Mouse (Mus musculus): ENCODE data around the gene Foxp1. TPM values are rescaled to one million over a fixed set of nuclear protein-coding genes. Genes with fewer than 3 reads are reported as not detected.

Foxp1 gene
- polyA plus RNA-seq, 1 experiment from 2014 or later, result 107 TPM

DNA sequence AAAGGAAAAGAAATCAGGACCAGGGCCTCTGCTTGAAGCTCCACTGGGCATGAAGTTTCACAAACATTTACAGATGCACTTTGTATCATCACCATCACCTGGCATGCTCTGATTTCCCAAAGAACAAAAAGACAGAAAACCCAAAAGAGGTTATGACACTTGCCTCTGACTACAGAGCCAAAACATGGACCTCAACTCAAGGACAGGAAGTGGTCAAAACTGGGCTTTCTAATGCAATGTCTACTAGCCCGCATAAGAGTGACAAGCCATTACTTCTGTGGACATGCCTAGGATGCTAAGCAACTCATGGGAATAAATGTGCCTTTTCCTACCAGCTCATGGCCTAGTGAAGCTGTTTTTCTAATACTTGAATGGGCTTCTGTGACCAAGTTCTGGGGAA, 526.2 kb downstream of the Foxp1 start:
- H3K27me3 ChIP-seq (replicated peaks; ENCODE audit: low read depth, poor library complexity, severe bottlenecking), result no peaks in the 10 kb centered on the region
- DNase-seq (ENCODE audit: low spot score), result no peak
- no peaks in the 10 kb centered on the region for H3K9me3 ChIP-seq
- peaks cover 26% of the 10 kb centered on the region for H3K36me3 ChIP-seq (replicated peaks)
- H3K4me3 ChIP-seq, result no peak overlapping the region
- peaks cover 37% of the 10 kb centered on the region for H3K4me1 ChIP-seq
- 88% methylated on average over 1 of the region's 1 CpGs for WGBS
- H3K27ac ChIP-seq (replicated peaks), result no peak overlapping the region

GRCm38 (mm10) chr6:98995681-98996080, 526.8 kb downstream of the Foxp1 start:
- WGBS, result 84% methylated on average over 4 of the region's 4 CpGs
- Histone ChIP-seq H3K27me3 (replicated peaks; ENCODE audit: low read depth, poor library complexity, severe bottlenecking) (no peaks in the 10 kb centered on the region), H3K4me1 (peaks cover 37% of the 10 kb centered on the region), H3K36me3 (replicated peaks) (peaks cover 20% of the 10 kb centered on the region), H3K9me3 (no peaks in the 10 kb centered on the region), H3K4me3 (no peak overlapping the region), H3K27ac (replicated peaks) (no peak overlapping the region)
- DNase-seq (ENCODE audit: low spot score), result no peak

DNA sequence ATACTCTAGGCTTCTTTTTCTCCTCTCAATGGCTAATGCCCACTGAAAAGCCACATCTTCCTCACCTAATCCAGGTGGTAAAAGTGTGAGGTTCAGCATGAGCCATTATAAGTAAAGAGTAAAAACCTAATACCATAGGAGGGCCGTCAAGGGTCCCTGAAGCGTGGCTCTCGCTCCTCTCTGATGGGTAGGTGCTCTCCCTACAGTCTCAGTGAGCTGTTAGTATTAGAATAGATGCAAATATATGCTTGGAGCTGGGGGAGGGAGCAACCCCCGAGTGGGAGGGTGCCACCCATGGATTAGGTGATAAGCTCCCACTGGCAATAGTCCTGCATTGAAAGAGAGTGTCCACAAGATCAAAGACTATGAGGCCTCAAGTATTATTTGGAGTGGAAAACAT, 527.6 kb downstream of the Foxp1 start:
- H3K4me1 ChIP-seq, result peaks cover 34% of the 10 kb centered on the region
- H3K27ac ChIP-seq (replicated peaks), result no peak overlapping the region
- WGBS, result 90% methylated on average over 4 of the region's 4 CpGs
- H3K4me3 ChIP-seq, result no peak overlapping the region
- peaks cover 14% of the 10 kb centered on the region for H3K36me3 ChIP-seq (replicated peaks)
- no peaks in the 10 kb centered on the region for H3K27me3 ChIP-seq (replicated peaks; ENCODE audit: low read depth, poor library complexity, severe bottlenecking)
- H3K9me3 ChIP-seq, result no peaks in the 10 kb centered on the region
- DNase-seq (ENCODE audit: low spot score), result no peak

- 81% methylated on average over 21 of the region's 21 CpGs for WGBS
- Histone ChIP-seq H3K9me3 (no peaks in the 10 kb centered on the region), H3K4me3 (no peak overlapping the region), H3K36me3 (replicated peaks) (peaks cover 14% of the 10 kb centered on the region), H3K27ac (replicated peaks) (no peak overlapping the region), H3K27me3 (replicated peaks; ENCODE audit: low read depth, poor library complexity, severe bottlenecking) (no peaks in the 10 kb centered on the region), H3K4me1 (peaks cover 32% of the 10 kb centered on the region)
- DNase-seq (ENCODE audit: low spot score), result no peak
Observed at GRCm38 (mm10) chr6:98994104-98994787, 528.3 kb downstream of the Foxp1 start.

DNA sequence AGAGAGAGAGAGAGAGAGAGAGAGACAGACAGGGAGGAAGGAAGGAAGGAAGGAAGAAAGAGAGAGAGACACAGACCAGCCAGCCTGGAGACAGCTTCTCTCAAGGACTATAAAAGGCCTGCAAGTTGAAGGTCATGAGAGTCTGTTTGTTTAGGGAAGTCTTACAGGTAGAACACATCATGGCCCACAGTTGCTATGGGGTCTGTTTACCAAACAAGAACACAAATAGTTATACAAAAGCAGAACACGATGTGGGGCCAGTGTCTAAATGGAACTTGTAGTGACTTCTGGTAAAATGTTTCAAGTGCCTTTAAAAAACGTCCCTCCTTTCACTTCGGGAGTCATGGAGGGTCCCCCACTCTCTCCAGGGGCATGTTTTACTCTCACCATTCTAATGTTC, 529.3 kb downstream of the Foxp1 start:
- 79% methylated on average over 3 of the region's 3 CpGs for WGBS
- DNase-seq (ENCODE audit: low spot score), result no peak
- no peaks in the 10 kb centered on the region for H3K9me3 ChIP-seq
- peaks cover 31% of the 10 kb centered on the region for H3K4me1 ChIP-seq
- no peak overlapping the region for H3K4me3 ChIP-seq
- no peaks in the 10 kb centered on the region for H3K27me3 ChIP-seq (replicated peaks; ENCODE audit: low read depth, poor library complexity, severe bottlenecking)
- no peak overlapping the region for H3K27ac ChIP-seq (replicated peaks)
- H3K36me3 ChIP-seq (replicated peaks), result peaks cover 9% of the 10 kb centered on the region

- WGBS, result 90% methylated on average over 7 of the region's 7 CpGs
- H3K36me3 ChIP-seq (replicated peaks), result peaks cover 9% of the 10 kb centered on the region
Observed at GRCm38 (mm10) chr6:98992772-98993147, 529.8 kb downstream of the Foxp1 start.

DNA sequence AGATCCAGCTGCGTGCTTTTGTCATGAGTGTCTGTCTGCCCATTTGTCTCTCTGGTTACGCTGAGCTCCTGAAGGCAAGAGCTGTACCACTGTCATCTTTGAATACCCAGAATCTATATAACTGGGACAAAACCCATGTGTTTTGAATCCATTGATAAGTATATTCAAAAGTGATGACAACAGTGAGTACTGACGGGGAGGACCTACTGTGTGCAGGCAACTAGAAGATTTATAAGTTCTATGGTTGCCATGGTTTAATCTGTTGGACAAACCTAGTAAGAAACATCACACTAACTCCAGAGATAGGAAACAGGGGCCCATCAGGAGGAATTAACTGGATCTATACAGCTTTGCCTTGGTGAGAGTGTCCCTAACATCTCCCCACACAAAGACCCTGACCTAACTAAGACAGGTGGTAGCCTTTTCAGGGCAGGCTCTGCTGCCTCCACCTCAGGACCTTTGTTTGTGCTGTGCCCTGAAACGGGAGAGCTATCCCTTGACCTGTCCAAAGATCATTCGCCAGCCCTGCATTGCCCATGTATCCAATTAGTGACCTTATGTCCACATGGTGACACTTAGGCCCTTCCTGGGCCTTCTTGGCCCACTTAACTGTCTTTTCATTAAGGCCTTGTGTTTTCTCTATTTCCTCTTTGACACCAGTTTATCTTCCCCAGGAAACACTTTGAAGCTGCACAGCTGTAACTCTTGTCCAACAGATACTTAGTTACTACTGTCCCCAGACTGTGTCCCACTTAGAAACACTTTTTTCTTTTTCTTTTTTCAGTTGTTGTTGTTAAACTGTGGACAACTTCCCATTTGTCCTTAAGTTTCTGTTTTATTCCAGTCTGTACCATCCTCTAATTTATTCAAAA, 530.4 kb downstream of the Foxp1 start:
- H3K27ac ChIP-seq (replicated peaks), result no peak overlapping the region
- no peaks in the 10 kb centered on the region for H3K9me3 ChIP-seq
- H3K36me3 ChIP-seq (replicated peaks), result peaks cover 11% of the 10 kb centered on the region; the same call in 1 of the 2 replicates
- no peak overlapping the region for H3K4me3 ChIP-seq
- DNase-seq (ENCODE audit: low spot score), result no peak
- no peaks in the 10 kb centered on the region for H3K27me3 ChIP-seq (replicated peaks; ENCODE audit: low read depth, poor library complexity, severe bottlenecking)
- peaks cover 31% of the 10 kb centered on the region for H3K4me1 ChIP-seq
- 81% methylated on average over 5 of the region's 5 CpGs for WGBS

More at GRCm38 (mm10) chr6:98992772-98993147, 529.8 kb downstream of the Foxp1 start:
- peaks cover 31% of the 10 kb centered on the region for H3K4me1 ChIP-seq
- no peaks in the 10 kb centered on the region for H3K9me3 ChIP-seq
- no peak overlapping the region for H3K4me3 ChIP-seq
- no peak for DNase-seq (ENCODE audit: low spot score)
- no peaks in the 10 kb centered on the region for H3K27me3 ChIP-seq (replicated peaks; ENCODE audit: low read depth, poor library complexity, severe bottlenecking)
- H3K27ac ChIP-seq (replicated peaks), result no peak overlapping the region

DNA sequence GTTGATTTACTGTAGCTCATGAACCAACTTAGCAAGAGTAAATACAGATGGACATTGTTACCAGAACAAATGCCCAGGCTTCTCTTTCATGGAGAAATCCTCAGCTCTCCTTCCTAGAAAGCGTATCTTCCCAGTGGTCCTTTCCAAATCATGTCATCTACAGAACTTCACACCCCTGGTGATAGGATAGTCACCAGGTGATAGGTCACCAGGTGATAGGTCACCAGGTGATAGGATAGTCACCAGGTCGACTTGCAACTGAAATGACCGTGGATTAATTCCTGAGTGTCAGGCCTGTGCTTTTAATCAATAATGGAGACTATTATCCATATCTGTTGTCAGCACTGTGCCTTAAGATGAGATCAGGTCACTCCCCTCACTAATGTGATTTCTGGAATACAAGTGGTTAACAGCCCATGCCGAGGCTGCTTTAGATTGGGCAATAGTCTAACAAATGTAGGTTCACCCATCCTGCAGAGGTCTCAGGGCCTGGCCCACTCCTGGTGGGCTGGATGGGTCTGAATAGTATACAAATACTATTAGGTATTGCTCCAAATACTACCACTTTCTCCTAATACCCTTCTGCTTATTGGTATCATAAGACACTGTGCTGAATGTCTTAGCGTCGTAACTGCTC, 534.9 kb downstream of the Foxp1 start:
- Histone ChIP-seq H3K4me1 (peaks cover 18% of the 10 kb centered on the region), H3K9me3 (no peaks in the 10 kb centered on the region), H3K36me3 (replicated peaks) (peaks cover 12% of the 10 kb centered on the region; the same call in 1 of the 2 replicates), H3K4me3 (no peak overlapping the region), H3K27ac (replicated peaks) (no peak overlapping the region), H3K27me3 (replicated peaks; ENCODE audit: low read depth, poor library complexity, severe bottlenecking) (no peaks in the 10 kb centered on the region)
- DNase-seq (ENCODE audit: low spot score), result no peak
- WGBS, result 88% methylated on average over 6 of the region's 6 CpGs

DNA sequence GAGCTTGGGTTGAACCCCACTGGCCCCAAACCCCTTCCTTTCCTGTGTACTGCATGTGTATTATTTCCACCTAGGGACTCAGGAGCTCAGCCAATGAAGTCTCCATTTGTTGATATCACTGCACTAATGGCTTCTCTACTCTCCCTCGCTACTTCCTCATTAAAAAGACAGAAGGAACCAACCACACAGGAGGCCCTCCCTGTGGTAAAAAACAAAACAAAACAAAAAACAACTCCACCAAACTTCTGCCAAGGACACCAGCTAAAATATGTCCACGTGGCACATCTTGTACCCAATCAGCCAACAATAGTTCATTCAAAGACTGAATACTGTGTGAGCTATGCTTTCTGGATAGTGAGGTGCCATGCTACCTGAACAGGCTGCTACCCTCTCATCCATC, 537.1 kb downstream of the Foxp1 start:
- Histone ChIP-seq H3K4me3 (no peak overlapping the region), H3K27ac (replicated peaks) (no peak overlapping the region), H3K4me1 (0 out of 2 replicates have a peak, but pooled peaks cover 3% of the 10 kb centered on the region), H3K36me3 (replicated peaks) (peaks cover 17% of the 10 kb centered on the region; the same call in 1 of the 2 replicates), H3K9me3 (no peaks in the 10 kb centered on the region), H3K27me3 (replicated peaks; ENCODE audit: low read depth, poor library complexity, severe bottlenecking) (no peaks in the 10 kb centered on the region)
- 87% methylated on average over 2 of the region's 2 CpGs for WGBS
- no peak for DNase-seq (ENCODE audit: low spot score)

DNA sequence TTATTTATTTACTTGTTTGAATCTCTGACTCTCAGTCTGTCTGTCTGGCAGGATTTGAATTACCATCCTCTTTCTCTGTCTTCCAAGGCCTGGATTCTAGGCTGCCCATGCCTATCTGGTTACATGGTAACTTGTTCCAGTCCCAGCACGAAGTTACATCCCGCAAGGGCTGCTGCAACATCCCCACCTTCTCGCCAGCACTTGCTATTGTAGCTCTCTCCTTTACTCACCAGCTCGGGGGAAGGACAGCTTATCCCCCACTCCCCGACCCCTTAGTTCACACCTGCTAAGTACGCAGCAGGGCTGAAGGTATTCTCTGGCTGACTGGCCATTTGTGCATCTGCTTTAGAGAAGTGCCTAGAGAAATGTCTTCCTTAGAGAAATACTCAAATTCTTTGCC, 537.9 kb downstream of the Foxp1 start:
- no peak overlapping the region for H3K27ac ChIP-seq (replicated peaks)
- 80% methylated on average over 6 of the region's 6 CpGs for WGBS
- H3K4me3 ChIP-seq, result no peak overlapping the region
- 0 out of 2 replicates have a peak, but pooled peaks cover 2% of the 10 kb centered on the region for H3K4me1 ChIP-seq
- peaks cover 14% of the 10 kb centered on the region; the same call in 1 of the 2 replicates for H3K36me3 ChIP-seq (replicated peaks)
- DNase-seq (ENCODE audit: low spot score), result no peak
- no peaks in the 10 kb centered on the region for H3K9me3 ChIP-seq
- H3K27me3 ChIP-seq (replicated peaks; ENCODE audit: low read depth, poor library complexity, severe bottlenecking), result no peaks in the 10 kb centered on the region

- Histone ChIP-seq H3K27ac (replicated peaks) (no peak overlapping the region), H3K9me3 (no peaks in the 10 kb centered on the region), H3K4me1 (no peaks in the 10 kb centered on the region), H3K27me3 (replicated peaks; ENCODE audit: low read depth, poor library complexity, severe bottlenecking) (no peaks in the 10 kb centered on the region), H3K4me3 (no peak overlapping the region), H3K36me3 (replicated peaks) (peaks cover 12% of the 10 kb centered on the region; the same call in 1 of the 2 replicates)
- WGBS, result 86% methylated on average over 2 of the region's 2 CpGs
- no peak for DNase-seq (ENCODE audit: low spot score)
Observed at GRCm38 (mm10) chr6:98984026-98984425, 538.5 kb downstream of the Foxp1 start.

DNA sequence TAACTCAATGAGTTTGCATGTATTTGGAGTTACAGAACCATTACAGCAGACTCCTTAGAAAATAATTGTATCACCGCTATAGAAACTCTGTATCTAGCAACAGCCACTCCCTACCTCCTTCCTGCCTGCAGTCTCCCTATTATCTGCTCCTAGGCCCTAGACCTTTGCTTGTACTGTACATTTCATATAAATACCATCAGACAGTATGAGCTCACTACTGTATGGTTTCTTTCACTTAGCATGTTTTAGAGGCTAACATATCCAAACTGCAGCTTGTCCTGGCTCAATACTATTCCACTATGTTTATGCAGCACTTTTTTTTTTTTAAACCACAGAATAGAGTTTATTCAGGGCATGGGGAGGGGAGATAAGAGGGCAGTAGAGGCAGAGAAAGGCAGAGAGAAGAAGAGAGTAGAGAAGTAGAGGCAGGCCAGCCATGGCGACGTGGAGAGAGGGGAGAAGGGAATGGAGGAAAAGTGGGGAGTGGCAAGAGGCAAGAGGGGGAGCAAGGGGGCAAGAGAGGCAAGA, 539.1 kb downstream of the Foxp1 start:
- H3K9me3 ChIP-seq, result no peaks in the 10 kb centered on the region
- no peak overlapping the region for H3K27ac ChIP-seq (replicated peaks)
- 96% methylated on average over 3 of the region's 3 CpGs for WGBS
- no peaks in the 10 kb centered on the region for H3K4me1 ChIP-seq
- H3K27me3 ChIP-seq (replicated peaks; ENCODE audit: low read depth, poor library complexity, severe bottlenecking), result no peaks in the 10 kb centered on the region
- no peak overlapping the region for H3K4me3 ChIP-seq
- H3K36me3 ChIP-seq (replicated peaks), result peaks cover 12% of the 10 kb centered on the region; the same call in 1 of the 2 replicates
- no peak for DNase-seq (ENCODE audit: low spot score)

Measured in embryonic facial prominence, embryonic 10.5 days (tissue).